ENCODE assay signal across 8 mouse cellular contexts in genomic region chr7:44864595-44865542, GRCm38 (mm10). TPM values are rescaled to one million over a fixed set of nuclear protein-coding genes. Genes with fewer than 3 reads are reported as not detected.
DNase-seq lines count a peak whose midpoint lies in the region; ATAC-seq and TF ChIP-seq lines count a peak whose summit lies in the region.

No protein-coding gene starts in this region.

- intact Hi-C loops in left cerebral cortex, postnatal 14 days (cut with DNase I): no loop called here

- H3K36me3 ChIP-seq in kidney, postnatal 0 days (ENCODE audit: insufficient read depth, low read length): peaks cover 38% of the 10 kb centered on the region
- peaks cover 54% of the 10 kb centered on the region for H3K36me3 ChIP-seq in heart, embryonic 14.5 days (ENCODE audit: control insufficient read depth, insufficient read depth, low read length)

- peaks cover 29% of the 10 kb centered on the region for H3K4me1 ChIP-seq in kidney, postnatal 0 days (replicated peaks; ENCODE audit: insufficient read depth, low read length)
- H3K4me1 ChIP-seq in heart, embryonic 14.5 days (ENCODE audit: control insufficient read depth in 2 of 2, insufficient read depth in 2 of 2, low read length in 2 of 2): peaks cover 38 to 46% of the 10 kb centered on the region in 2 experiments

- TF ChIP-seq CTCF in kidney, postnatal 0 days (IDR thresholded peaks at IDR 0.05; ENCODE audit: low read depth): no peak

- DNase-seq in adrenal gland, adult 2 months: peak; percentile 49
- no peak for DNase-seq in adrenal gland, postnatal 25 days
- no peak for DNase-seq in kidney, postnatal 0 days (ENCODE audit: low spot score)
- DNase-seq in kidney, postnatal 36 days: no peak
- DNase-seq in lung, postnatal 4 days: peak; percentile 59 to 74
- no peak for DNase-seq in spleen, postnatal 14 days (ENCODE audit: low spot score in 2 of 2)
- DNase-seq in left cerebral cortex, postnatal 14 days (ENCODE audit: low spot score in 2 of 2): no peak

- H3K9ac ChIP-seq in kidney, postnatal 0 days (ENCODE audit: low read depth, low read length): no peak overlapping the region
- peak overlapping the region; percentile 97 for H3K9ac ChIP-seq in heart, embryonic 14.5 days (ENCODE audit: low read length)

- no peak overlapping the region for H3K4me2 ChIP-seq in kidney, postnatal 0 days (ENCODE audit: low read length)
- peak overlapping the region; percentile 92 for H3K4me2 ChIP-seq in heart, embryonic 14.5 days (ENCODE audit: low read length)

- H3K4me3 ChIP-seq in kidney, postnatal 0 days (replicated peaks; ENCODE audit: low read depth, low read length): no peak overlapping the region
- no peak overlapping the region for H3K4me3 ChIP-seq in heart, embryonic 14.5 days (ENCODE audit: control insufficient read depth in 1 of 2, insufficient read depth in 1 of 2, low read depth in 1 of 2, low read length in 2 of 2)

- no peaks in the 10 kb centered on the region for H3K27me3 ChIP-seq in kidney, postnatal 0 days (ENCODE audit: insufficient read depth, low read length)
- H3K27me3 ChIP-seq in heart, embryonic 14.5 days (ENCODE audit: control insufficient read depth, insufficient read depth, low read length): no peaks in the 10 kb centered on the region

- ATAC-seq in kidney, postnatal 0 days (replicated peaks; ENCODE audit: low FRiP score, low read depth): no peak
- ATAC-seq in heart, embryonic 14.5 days (ENCODE audit: insufficient number of reproducible peaks, insufficient read depth, low FRiP score, low read depth): no peak

- 74% methylated on average over 24 of the region's 24 CpGs for WGBS in kidney, postnatal 0 days
- WGBS in heart, embryonic 14.5 days: 63% methylated on average over 24 of the region's 24 CpGs

- no peaks in the 10 kb centered on the region for H3K9me3 ChIP-seq in kidney, postnatal 0 days (replicated peaks; ENCODE audit: low read length)
- H3K9me3 ChIP-seq in heart, embryonic 14.5 days (ENCODE audit: control insufficient read depth, low read length): no peaks in the 10 kb centered on the region

- H3K27ac ChIP-seq in kidney, postnatal 0 days: peak overlapping the region; percentile 100
- H3K27ac ChIP-seq in heart, embryonic 14.5 days (replicated peaks in 1 of 2; ENCODE audit: control insufficient read depth in 1 of 2, insufficient read depth in 1 of 2, low read depth in 2 of 2, low read length in 2 of 2): peak overlapping the region; percentile 27 to 100

RNA-seq across cellular contexts. Expression of gene Ptov1, which starts 4.7 kb away (rescaled TPM):
- total RNA-seq in adrenal gland, adult 2 months (2021): 100 to 1,000 TPM; 227 TPM
- 492 and 493 TPM in 2 replicates for polyA plus RNA-seq in adrenal gland, adult 2 months (2012; rRNA removed)
- total RNA-seq in adrenal gland, postnatal 25 days (2021): 309 and 326 TPM in 2 replicates
- polyA plus RNA-seq in kidney, postnatal 0 days (2015; fragmentation: Nextera tagmentation; extraction: Ambion mirVana): 377 and 412 TPM in 2 replicates
- 279 and 310 TPM in 2 replicates for polyA plus RNA-seq in heart, embryonic 14.5 days (2014; fragmentation: Nextera tagmentation; extraction: Ambion mirVana)
- 100 to 1,000 TPM; 263 to 271 TPM for total RNA-seq in left cerebral cortex, postnatal 14 days (2021)

RNA-seq across cellular contexts. Expression of gene Pnkp, which starts 7.9 kb away (rescaled TPM):
- total RNA-seq in adrenal gland, adult 2 months (2021): 10 to 100 TPM; 36.3 to 42.8 TPM
- polyA plus RNA-seq in adrenal gland, adult 2 months (2012; rRNA removed): 79.5 and 90.0 TPM in 2 replicates
- total RNA-seq in adrenal gland, postnatal 25 days (2021): 53.2 and 55.8 TPM in 2 replicates
- 34.0 and 36.4 TPM in 2 replicates for polyA plus RNA-seq in kidney, postnatal 0 days (2015; fragmentation: Nextera tagmentation; extraction: Ambion mirVana)
- polyA plus RNA-seq in heart, embryonic 14.5 days (2014; fragmentation: Nextera tagmentation; extraction: Ambion mirVana): 19.4 and 22.7 TPM in 2 replicates
- total RNA-seq in left cerebral cortex, postnatal 14 days (2021): 10 to 100 TPM; 26.1 to 28.7 TPM

RNA-seq across cellular contexts. Expression of gene Tbc1d17, which starts 16.0 kb away (rescaled TPM):
- 10 to 100 TPM; 51.0 to 72.6 TPM for total RNA-seq in adrenal gland, adult 2 months (2021)
- 180 and 223 TPM in 2 replicates for polyA plus RNA-seq in adrenal gland, adult 2 months (2012; rRNA removed)
- 62.1 and 88.5 TPM in 2 replicates for total RNA-seq in adrenal gland, postnatal 25 days (2021)
- 78.0 and 87.0 TPM in 2 replicates for polyA plus RNA-seq in kidney, postnatal 0 days (2015; fragmentation: Nextera tagmentation; extraction: Ambion mirVana)
- polyA plus RNA-seq in heart, embryonic 14.5 days (2014; fragmentation: Nextera tagmentation; extraction: Ambion mirVana): 44.5 and 53.5 TPM in 2 replicates
- 10 to 100 TPM; 48.3 to 58.7 TPM for total RNA-seq in left cerebral cortex, postnatal 14 days (2021)

RNA-seq across cellular contexts. Expression of gene Akt1s1, which starts 16.1 kb away (rescaled TPM):
- 100 to 1,000 TPM; 117 TPM for total RNA-seq in adrenal gland, adult 2 months (2021)
- polyA plus RNA-seq in adrenal gland, adult 2 months (2012; rRNA removed): 650 and 890 TPM in 2 replicates
- 116 and 138 TPM in 2 replicates for total RNA-seq in adrenal gland, postnatal 25 days (2021)
- 108 and 111 TPM in 2 replicates for polyA plus RNA-seq in kidney, postnatal 0 days (2015; fragmentation: Nextera tagmentation; extraction: Ambion mirVana)
- 33.4 and 61.6 TPM in 2 replicates for polyA plus RNA-seq in heart, embryonic 14.5 days (2014; fragmentation: Nextera tagmentation; extraction: Ambion mirVana)
- total RNA-seq in left cerebral cortex, postnatal 14 days (2021): 10 to 100 TPM; 80.8 to 81.1 TPM

RNA-seq across cellular contexts. Expression of gene Med25, which starts 27.6 kb away (rescaled TPM):
- total RNA-seq in adrenal gland, adult 2 months (2021): 100 to 1,000 TPM in 1 of 2 experiments, 10 to 100 TPM in 1; 80.8 to 105 TPM
- polyA plus RNA-seq in adrenal gland, adult 2 months (2012; rRNA removed): 635 and 723 TPM in 2 replicates
- 93.7 and 103 TPM in 2 replicates for total RNA-seq in adrenal gland, postnatal 25 days (2021)
- 91.4 and 97.8 TPM in 2 replicates for polyA plus RNA-seq in kidney, postnatal 0 days (2015; fragmentation: Nextera tagmentation; extraction: Ambion mirVana)
- 52.6 and 59.5 TPM in 2 replicates for polyA plus RNA-seq in heart, embryonic 14.5 days (2014; fragmentation: Nextera tagmentation; extraction: Ambion mirVana)
- total RNA-seq in left cerebral cortex, postnatal 14 days (2021): 100 to 1,000 TPM in 1 of 2 experiments, 10 to 100 TPM in 1; 92.5 to 103 TPM

Comparison
In these comparisons a context has a peak if more than half of its experiments do, and no peak if none do; other contexts are left out.
1. DNase-seq: peak in adrenal gland, adult 2 months (single experiment) and lung, postnatal 4 days (2 of 2); none in adrenal gland, postnatal 25 days (single experiment), kidney, postnatal 0 days (single experiment), kidney, postnatal 36 days (0 of 2), spleen, postnatal 14 days (0 of 2) and left cerebral cortex, postnatal 14 days (0 of 2).